Comparison of ENCODE assay signal across 10 mouse cellular contexts in genomic region chr9:59071220-59071977, GRCm38 (mm10). TPM values are rescaled to one million over a fixed set of nuclear protein-coding genes. Genes with fewer than 3 reads are reported as not detected.
A peak's percentile ranks its signal among the peaks of the same experiment; 100 is the strongest.
DNase-seq lines count a peak whose midpoint lies in the region; ATAC-seq and TF ChIP-seq lines count a peak whose summit lies in the region.
"Had no signal": no experiment of that assay in that cellular context is flagged by ENCODE, and none has a peak within 500 bp of the region (broad histone marks: within the 10 kb centered on the region; RNA-seq: fewer than 3 reads in every experiment).

No protein-coding gene starts in this region.

- no peak overlapping the region for H3K4me3 ChIP-seq in lung, embryonic 14.5 days (ENCODE audit: low read depth, low read length)
- H3K4me3 ChIP-seq in embryonic facial prominence, embryonic 13.5 days, result no peak overlapping the region
- no peak overlapping the region for H3K4me3 ChIP-seq in hindbrain, embryonic 15.5 days
- no peak overlapping the region for H3K4me3 ChIP-seq in stomach, embryonic 14.5 days (ENCODE audit: low read depth, low read length)
- H3K4me3 ChIP-seq: left cerebral cortex, adult 2 months; myocyte had no signal

- peaks cover 21% of the 10 kb centered on the region for H3K4me1 ChIP-seq in lung, embryonic 14.5 days (ENCODE audit: insufficient read depth)
- peaks cover 34% of the 10 kb centered on the region for H3K4me1 ChIP-seq in embryonic facial prominence, embryonic 13.5 days
- H3K4me1 ChIP-seq in hindbrain, embryonic 15.5 days (replicated peaks), result peaks cover 40% of the 10 kb centered on the region
- peaks cover 17% of the 10 kb centered on the region for H3K4me1 ChIP-seq in stomach, embryonic 14.5 days (ENCODE audit: control insufficient read depth, insufficient read depth, low read length)

- WGBS in lung, embryonic 14.5 days, result 16% methylated on average over 7 of the region's 7 CpGs
- 57% methylated on average over 7 of the region's 7 CpGs for WGBS in embryonic facial prominence, embryonic 13.5 days
- WGBS in hindbrain, embryonic 15.5 days, result 57% methylated on average over 7 of the region's 7 CpGs
- WGBS in stomach, embryonic 14.5 days, result 38% methylated on average over 7 of the region's 7 CpGs

- no peak for TF ChIP-seq CTCF in lung, embryonic 14.5 days (IDR thresholded peaks at IDR 0.05; ENCODE audit: low read depth)

- no peak overlapping the region for H3K9ac ChIP-seq in lung, embryonic 14.5 days
- no peak overlapping the region for H3K9ac ChIP-seq in embryonic facial prominence, embryonic 13.5 days
- H3K9ac ChIP-seq in hindbrain, embryonic 15.5 days, result no peak overlapping the region
- no peak overlapping the region for H3K9ac ChIP-seq in stomach, embryonic 14.5 days (replicated peaks; ENCODE audit: low read depth, low read length)

- H3K4me2 ChIP-seq in lung, embryonic 14.5 days, result peak overlapping the region; percentile 48
- 0 out of 2 replicates have a peak overlapping the region, but pooled peaks have one; percentile 5 for H3K4me2 ChIP-seq in embryonic facial prominence, embryonic 13.5 days
- peak overlapping the region; percentile 47 for H3K4me2 ChIP-seq in hindbrain, embryonic 15.5 days
- H3K4me2 ChIP-seq in stomach, embryonic 14.5 days (replicated peaks; ENCODE audit: low read depth, low read length), result peak overlapping the region; percentile 27; the same call in 1 of the 2 replicates

- ATAC-seq in lung, embryonic 14.5 days (ENCODE audit: insufficient read depth), result no peak
- no peak for ATAC-seq in embryonic facial prominence, embryonic 13.5 days (ENCODE audit: insufficient number of reproducible peaks, insufficient read depth, low FRiP score, low TSS enrichment, low read depth)
- no peak for ATAC-seq in hindbrain, embryonic 15.5 days (ENCODE audit: low FRiP score, low read depth)
- no peak for ATAC-seq in stomach, embryonic 14.5 days (ENCODE audit: insufficient number of reproducible peaks, insufficient read depth, low FRiP score, low read depth)
- no peak for ATAC-seq in inflammation-experienced regulatory T-cells, adult 6 months

- H3K9me3 ChIP-seq in lung, embryonic 14.5 days (ENCODE audit: low read depth, low read length), result no peaks in the 10 kb centered on the region
- H3K9me3 ChIP-seq in embryonic facial prominence, embryonic 13.5 days, result no peaks in the 10 kb centered on the region
- H3K9me3 ChIP-seq in hindbrain, embryonic 15.5 days, result no peaks in the 10 kb centered on the region
- no peaks in the 10 kb centered on the region for H3K9me3 ChIP-seq in stomach, embryonic 14.5 days (ENCODE audit: control insufficient read depth, low read depth, low read length)

- peak; percentile 48 for DNase-seq in lung, embryonic 14.5 days
- no peak for DNase-seq in lung, postnatal 14 days
- DNase-seq in urinary bladder, adult 18-20 months (ENCODE audit: low spot score in 2 of 2), result no peak
- no peak for DNase-seq in natural killer cell, adult 2 months (ENCODE audit: low spot score in 2 of 2)

- no peaks in the 10 kb centered on the region for H3K36me3 ChIP-seq in lung, embryonic 14.5 days (ENCODE audit: insufficient read depth)
- H3K36me3 ChIP-seq in embryonic facial prominence, embryonic 13.5 days, result no peaks in the 10 kb centered on the region
- H3K36me3 ChIP-seq in hindbrain, embryonic 15.5 days, result no peaks in the 10 kb centered on the region
- H3K36me3 ChIP-seq in stomach, embryonic 14.5 days (ENCODE audit: control insufficient read depth, insufficient read depth, low read length), result no peaks in the 10 kb centered on the region

- H3K27me3 ChIP-seq in lung, embryonic 14.5 days (ENCODE audit: insufficient read depth, low read length), result no peaks in the 10 kb centered on the region
- H3K27me3 ChIP-seq in embryonic facial prominence, embryonic 13.5 days, result no peaks in the 10 kb centered on the region
- H3K27me3 ChIP-seq in hindbrain, embryonic 15.5 days, result no peaks in the 10 kb centered on the region
- no peaks in the 10 kb centered on the region for H3K27me3 ChIP-seq in stomach, embryonic 14.5 days (ENCODE audit: control insufficient read depth, insufficient read depth, low read length)

- H3K27ac ChIP-seq in lung, embryonic 14.5 days (ENCODE audit: low read depth), result peak overlapping the region; percentile 5; the same call in 1 of the 2 replicates
- H3K27ac ChIP-seq in embryonic facial prominence, embryonic 13.5 days, result no peak overlapping the region; the same call in 1 of the 2 replicates
- H3K27ac ChIP-seq in hindbrain, embryonic 15.5 days (replicated peaks), result peak overlapping the region; percentile 78
- H3K27ac ChIP-seq in stomach, embryonic 14.5 days (ENCODE audit: low read length), result peak overlapping the region; percentile 73; the same call in 1 of the 2 replicates

RNA-seq across cellular contexts. Expression of gene Neo1, which starts 35.2 kb away (rescaled TPM):
- polyA plus RNA-seq in lung, embryonic 14.5 days (2014; fragmentation: Nextera tagmentation; extraction: Ambion mirVana), result 62.3 and 62.8 TPM in 2 replicates
- 42.6 and 44.3 TPM in 2 replicates for polyA plus RNA-seq in embryonic facial prominence, embryonic 13.5 days (2015; fragmentation: Nextera tagmentation; extraction: Ambion mirVana)
- polyA plus RNA-seq in hindbrain, embryonic 15.5 days (2015; fragmentation: Nextera tagmentation; extraction: Ambion mirVana), result 48.2 and 49.6 TPM in 2 replicates
- polyA plus RNA-seq in stomach, embryonic 14.5 days (2014; fragmentation: Nextera tagmentation; extraction: Ambion mirVana), result 53.3 and 54.6 TPM in 2 replicates
- polyA plus RNA-seq in inflammation-experienced regulatory T-cells, adult 6 months (2017; shearing (Covaris generic)), result under 1 TPM in 1 of 3 experiments, not detected in 2; 0.05 TPM

Comparison
In these comparisons a context has a peak if more than half of its experiments do, and no peak if none do; other contexts are left out.
1. RNA of gene Neo1, which starts 35.2 kb away (polyA plus RNA-seq): 62.3 to 62.8 TPM in lung, embryonic 14.5 days, 53.3 to 54.6 TPM in stomach, embryonic 14.5 days, 48.2 to 49.6 TPM in hindbrain, embryonic 15.5 days and 42.6 to 44.3 TPM in embryonic facial prominence, embryonic 13.5 days; 0.05 TPM in inflammation-experienced regulatory T-cells, adult 6 months; every median in the first group is over 10 times any median in the second.
2. Peak in every context shown above with its lines, with median percentiles within 50 percentile points of each other: H3K4me2 ChIP-seq.